Mouse (Mus musculus): ENCODE results near the gene Dmxl2. TPM values are rescaled to one million over a fixed set of nuclear protein-coding genes. Genes with fewer than 3 reads are reported as not detected.

Gene Dmxl2
- total RNA-seq, 4 experiments from 2014 or later = 21.8 to 30.1 (median 27.1) TPM

- no peak for DNase-seq (ENCODE audit: low spot score)
Observed at GRCm38 (mm10) chr9:54499791-54500190, 1.6 kb downstream of the Dmxl2 start.

DNA sequence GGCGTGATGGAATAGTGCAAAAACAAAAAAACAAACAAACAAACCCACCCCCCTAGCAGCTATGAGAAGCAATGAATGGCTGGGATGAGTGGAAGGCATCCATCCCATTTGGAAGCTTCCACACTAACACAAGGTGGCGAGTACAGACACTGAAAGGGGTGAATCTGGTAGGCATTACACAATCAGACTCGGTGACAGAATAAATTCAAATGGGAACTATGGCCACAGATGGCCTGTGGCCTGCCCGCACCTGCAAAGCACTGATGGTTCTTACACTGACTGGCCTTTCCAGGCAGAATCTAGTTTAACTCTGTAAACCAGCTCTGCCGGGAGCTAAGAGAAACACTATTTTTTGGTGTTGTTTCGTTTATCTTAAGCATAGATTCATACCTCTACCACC lies 2.1 kb downstream of the Dmxl2 start:
- no peak for DNase-seq (ENCODE audit: low spot score)

DNA sequence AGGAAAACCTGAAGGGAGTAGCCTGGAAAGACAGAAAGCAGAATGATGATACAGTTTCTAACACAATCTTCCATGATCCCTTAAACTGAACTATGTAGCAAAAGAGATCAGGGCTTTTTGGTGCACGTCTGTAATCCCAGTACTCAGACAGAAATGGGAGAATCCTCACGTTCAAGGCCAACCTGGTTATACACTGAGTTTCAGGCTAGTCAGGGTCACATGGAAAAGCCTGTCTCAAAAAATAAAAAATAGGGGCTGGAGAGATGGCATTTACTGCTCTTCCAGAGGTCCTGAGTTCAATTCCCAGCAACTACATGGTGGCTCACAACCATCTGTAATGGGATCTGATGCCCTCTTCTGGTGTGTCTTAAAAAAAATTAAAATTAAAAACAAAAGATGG lies 11.0 kb downstream of the Dmxl2 start:
- no peak for DNase-seq (ENCODE audit: low spot score)

DNA sequence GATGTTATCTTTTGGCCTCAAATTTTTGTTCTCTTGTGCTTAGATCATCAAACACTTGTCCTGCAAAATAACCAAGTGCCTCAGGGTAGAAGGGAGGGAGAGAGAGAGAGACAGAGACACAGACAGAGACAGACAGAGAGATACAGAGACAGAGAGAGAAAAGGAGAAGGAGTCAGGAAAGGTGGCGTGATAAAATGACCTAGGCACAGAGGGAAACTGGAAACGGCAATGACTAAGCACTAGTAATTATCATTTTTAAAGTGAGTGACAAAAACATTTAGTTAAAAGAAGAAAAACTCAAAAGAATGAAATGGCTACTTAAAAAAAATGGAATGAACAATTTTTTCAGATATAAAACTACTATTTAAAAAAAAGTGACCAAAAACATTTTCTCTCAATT lies 11.8 kb downstream of the Dmxl2 start:
- DNase-seq (ENCODE audit: low spot score) = no peak

DNA sequence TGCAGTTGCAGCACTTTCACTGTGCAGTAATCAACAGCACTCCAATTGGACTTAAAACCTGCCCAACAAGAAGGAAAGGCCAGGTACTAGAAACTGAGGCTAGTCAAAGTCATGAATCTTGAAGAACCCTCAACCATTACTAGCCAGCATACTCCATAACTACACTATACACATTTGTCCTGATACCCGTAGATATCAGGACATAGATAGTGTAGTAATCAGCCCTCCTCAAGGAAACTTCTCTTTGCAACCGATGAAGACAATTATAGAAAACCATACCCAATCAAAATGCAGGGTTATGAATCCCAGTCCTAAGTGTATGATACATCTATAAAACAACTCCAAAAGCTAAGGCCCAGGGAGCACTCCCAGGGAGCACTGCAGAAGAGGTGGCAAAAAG lies 16.5 kb downstream of the Dmxl2 start:
- DNase-seq (ENCODE audit: low spot score) = no peak

DNA sequence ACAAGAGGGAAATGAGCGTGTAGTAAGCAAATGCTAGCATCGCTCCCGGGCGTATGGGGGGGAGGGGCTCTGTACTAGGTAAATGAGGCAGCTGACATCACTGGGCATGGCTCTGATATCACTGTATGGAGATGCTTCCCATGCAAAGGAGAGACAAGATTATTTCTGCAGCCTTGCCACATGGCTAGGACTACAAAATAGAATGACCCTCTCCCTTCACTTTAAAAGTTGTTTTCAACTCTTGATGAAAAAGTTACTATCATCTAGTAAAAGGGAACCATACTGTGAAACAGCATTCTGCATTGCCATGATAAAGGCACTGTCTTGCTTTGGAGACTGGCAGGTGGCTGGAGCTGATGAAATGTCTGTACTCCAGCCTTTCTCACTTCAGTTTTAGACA lies 18.2 kb downstream of the Dmxl2 start:
- no peak for DNase-seq (ENCODE audit: low spot score)

DNA sequence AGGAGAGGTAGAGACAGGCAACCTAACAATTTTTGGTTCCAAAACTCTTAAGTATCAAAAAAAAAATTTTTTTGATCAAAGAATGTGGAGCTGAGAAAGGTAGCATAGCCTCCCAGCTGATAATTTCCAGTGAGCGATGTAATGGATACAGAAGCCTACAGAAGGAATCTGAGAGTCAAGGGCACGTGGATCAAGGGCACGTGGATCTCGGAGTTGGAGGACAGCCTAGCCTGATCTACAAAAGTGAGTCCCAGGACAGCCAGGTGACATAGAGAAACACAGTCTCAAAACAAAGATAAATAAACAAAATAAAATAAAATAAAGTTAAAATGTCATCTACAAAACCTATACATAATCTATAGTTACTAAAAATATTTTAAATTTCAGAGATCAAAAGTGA lies 18.7 kb downstream of the Dmxl2 start:
- no peak for DNase-seq (ENCODE audit: low spot score)

- no peak for DNase-seq (ENCODE audit: low spot score)
Observed at GRCm38 (mm10) chr9:54479054-54479453, 22.4 kb downstream of the Dmxl2 start.

GRCm38 (mm10) chr9:54478117-54478516 lies 23.3 kb downstream of the Dmxl2 start:
- DNase-seq (ENCODE audit: low spot score) = no peak

DNA sequence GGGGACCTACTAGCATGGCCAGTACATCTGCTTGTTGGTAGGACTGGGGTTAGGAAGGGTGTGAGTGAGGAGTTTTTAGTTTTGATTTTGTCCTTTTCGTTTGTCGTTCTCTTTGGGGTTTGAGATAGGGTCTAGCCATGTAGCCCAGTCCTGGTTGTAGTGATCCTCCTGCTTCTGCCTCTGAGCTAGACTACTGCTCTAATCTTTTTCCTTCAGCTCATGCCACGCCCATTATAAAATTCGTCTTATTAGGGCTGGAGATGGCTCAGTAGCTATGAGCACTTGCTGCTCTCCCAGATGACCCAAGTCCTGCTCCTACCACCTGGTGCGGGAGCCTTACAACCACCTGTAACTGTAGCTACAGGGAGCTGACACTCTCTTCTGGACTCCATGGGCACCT lies 26.9 kb downstream of the Dmxl2 start:
- no peak for DNase-seq (ENCODE audit: low spot score)

GRCm38 (mm10) chr9:54474031-54474430 lies 27.4 kb downstream of the Dmxl2 start:
- no peak for DNase-seq (ENCODE audit: low spot score)

DNA sequence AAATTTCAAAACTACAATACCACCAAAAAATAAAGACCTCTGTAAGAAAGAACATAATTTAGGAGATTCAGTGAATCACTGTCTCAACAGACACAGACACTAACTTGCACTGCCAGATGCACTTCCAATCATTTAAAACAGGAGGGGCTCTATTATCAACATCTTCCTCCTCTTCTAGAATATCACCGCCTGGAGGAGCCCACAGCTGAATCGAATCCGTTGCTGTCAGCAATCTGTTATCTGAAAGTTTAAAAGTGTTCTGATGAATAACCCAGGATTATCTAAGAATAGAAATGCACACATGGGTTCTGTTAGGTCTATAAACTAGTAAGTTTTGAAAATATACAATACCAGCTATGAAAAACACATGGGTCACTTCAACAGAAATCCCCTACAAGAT lies 28.6 kb downstream of the Dmxl2 start:
- DNase-seq (ENCODE audit: low spot score) = peak; percentile 3

DNA sequence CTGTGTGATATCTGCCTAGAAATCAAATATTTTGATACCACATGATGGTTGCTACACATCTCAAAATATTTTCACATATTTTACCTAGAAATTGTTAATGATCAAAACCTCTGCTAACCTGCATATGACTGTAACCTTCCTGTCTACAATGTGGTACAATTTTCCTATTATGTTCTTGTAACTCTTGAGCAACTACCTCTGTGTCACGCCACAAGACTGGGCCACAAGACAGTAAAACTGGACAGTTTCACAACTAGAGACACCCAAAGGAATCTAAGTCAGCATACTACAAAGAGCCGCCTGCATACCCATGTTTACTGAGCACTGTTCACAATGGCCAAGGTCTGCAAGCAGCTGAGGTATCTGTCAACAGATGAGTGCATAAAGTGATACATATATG lies 32.1 kb downstream of the Dmxl2 start:
- DNase-seq (ENCODE audit: low spot score) = no peak

- no peak for DNase-seq (ENCODE audit: low spot score)
Observed at GRCm38 (mm10) chr9:54467433-54467933, 33.9 kb downstream of the Dmxl2 start.

- no peak for DNase-seq (ENCODE audit: low spot score)
Observed at GRCm38 (mm10) chr9:54463483-54464054, 37.9 kb downstream of the Dmxl2 start.

DNA sequence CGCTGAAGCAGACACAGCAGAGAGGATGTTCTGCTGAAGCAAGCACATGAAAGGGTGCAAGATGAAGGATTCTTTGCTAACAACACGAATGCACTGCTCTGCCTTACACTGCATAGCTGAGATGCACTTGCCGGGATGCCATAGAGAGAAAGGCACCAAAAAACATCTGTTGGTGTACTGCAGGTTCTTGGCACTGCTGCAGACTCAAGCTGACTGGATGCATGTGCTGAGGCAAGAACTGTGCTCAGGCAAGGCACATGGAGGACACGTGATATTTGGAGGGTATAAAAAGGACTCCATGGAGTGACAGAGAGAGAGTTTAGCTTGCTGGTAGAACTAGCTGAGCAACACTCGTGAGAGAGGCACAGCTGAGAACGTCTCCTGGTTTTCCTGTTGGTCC lies 62.4 kb downstream of the Dmxl2 start:
- DNase-seq (ENCODE audit: low spot score) = no peak

- no peak for DNase-seq (ENCODE audit: low spot score)
Observed at GRCm38 (mm10) chr9:54438246-54438645, 63.2 kb downstream of the Dmxl2 start.

DNA sequence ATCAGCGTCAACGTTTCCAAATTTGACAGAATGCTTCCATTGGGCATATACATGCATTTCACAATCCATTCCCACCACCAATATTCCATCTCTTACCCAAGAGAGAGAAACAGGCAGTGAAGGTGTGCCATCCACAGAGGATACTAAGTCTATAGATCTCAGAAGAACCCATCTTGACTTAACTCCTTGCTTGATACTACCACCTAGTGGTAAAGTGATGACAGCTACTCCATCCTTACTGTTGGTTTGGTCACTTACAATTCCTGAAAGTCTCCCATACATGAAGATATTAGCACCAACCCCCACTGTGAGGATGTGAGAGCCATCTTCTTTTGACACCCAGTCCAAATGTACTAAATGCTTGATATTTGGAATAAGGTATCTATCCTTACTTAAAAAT lies 85.2 kb downstream of the Dmxl2 start:
- DNase-seq (ENCODE audit: low spot score) = no peak

GRCm38 (mm10) chr9:54356756-54357155 lies 144.7 kb downstream of the Dmxl2 start:
- DNase-seq (ENCODE audit: low spot score) = no peak

- no peak for DNase-seq (ENCODE audit: low spot score)
Observed at GRCm38 (mm10) chr9:54342026-54342425, 159.4 kb downstream of the Dmxl2 start.

GRCm38 (mm10) chr9:54336532-54337144 lies 164.8 kb downstream of the Dmxl2 start:
- peak; percentile 22 for DNase-seq (ENCODE audit: low spot score)

DNA sequence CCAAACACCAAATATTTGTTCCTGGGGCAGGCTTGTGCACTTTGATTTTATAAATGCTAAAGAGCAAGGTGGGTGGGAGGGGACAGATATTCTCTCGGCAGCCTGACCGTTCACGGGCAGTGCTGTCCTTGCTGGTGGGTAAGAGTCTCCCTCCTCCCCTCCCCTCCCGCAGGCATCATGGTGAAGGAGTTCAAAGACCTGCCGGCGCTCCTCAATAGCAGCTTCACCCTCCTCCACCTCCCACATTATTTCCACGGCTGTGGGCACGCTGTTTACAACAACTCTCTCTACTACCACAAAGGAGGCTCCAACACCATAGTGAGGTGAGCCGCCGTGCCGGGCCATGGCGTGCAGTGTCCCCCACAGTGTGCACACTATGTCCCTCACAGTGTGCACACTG lies 165.8 kb downstream of the Dmxl2 start:
- DNase-seq (ENCODE audit: low spot score) = no peak

GRCm38 (mm10) chr9:54329201-54329600 lies 172.2 kb downstream of the Dmxl2 start:
- DNase-seq (ENCODE audit: low spot score) = no peak

DNA sequence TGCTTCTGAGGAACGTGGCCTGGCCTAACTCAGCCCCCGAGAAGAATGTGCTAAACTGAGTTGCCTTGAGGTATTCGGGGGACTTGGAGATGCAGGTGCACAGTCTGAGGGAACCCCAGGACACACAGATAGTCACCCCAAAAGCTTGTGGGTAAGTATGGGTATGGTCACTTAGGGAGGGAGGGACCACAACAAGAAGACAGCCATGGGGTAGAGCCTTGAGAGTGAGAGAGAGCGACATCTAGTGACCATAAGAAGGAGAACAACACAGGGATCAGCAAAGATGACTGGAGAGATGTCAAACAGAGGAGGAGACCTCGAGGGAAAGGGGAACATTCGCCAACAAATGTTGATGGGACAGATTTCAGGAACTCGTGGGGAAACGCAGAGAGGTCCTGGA lies 178.0 kb downstream of the Dmxl2 start:
- no peak for DNase-seq (ENCODE audit: low spot score)
